Mouse (Mus musculus): ENCODE results near the gene Cnr2. TPM values are rescaled to one million over a fixed set of nuclear protein-coding genes. Genes with fewer than 3 reads are reported as not detected.
"Not testable (repeated sequence)": the region's sequence is repeated elsewhere in the genome, so short reads cannot be mapped to it uniquely, and the experiment has no call there.

Gene Cnr2
- total RNA-seq, 2 experiments from 2014 or later, result 0.93 to 1.8 TPM

GRCm38 (mm10) chr4:135930239-135930638 is 35.0 kb downstream of the Cnr2 start:
- DNase-seq (ENCODE audit: low spot score in 2 of 2), result no peak

- DNase-seq (ENCODE audit: low spot score in 2 of 2), result no peak
Observed at GRCm38 (mm10) chr4:135931832-135932231, 36.6 kb downstream of the Cnr2 start.

- DNase-seq (ENCODE audit: low spot score in 2 of 2), result no peak
Observed at GRCm38 (mm10) chr4:135934708-135935500, 39.7 kb downstream of the Cnr2 start.

GRCm38 (mm10) chr4:135935502-135935901 is 40.3 kb downstream of the Cnr2 start:
- DNase-seq (ENCODE audit: low spot score in 2 of 2), result no peak

DNA sequence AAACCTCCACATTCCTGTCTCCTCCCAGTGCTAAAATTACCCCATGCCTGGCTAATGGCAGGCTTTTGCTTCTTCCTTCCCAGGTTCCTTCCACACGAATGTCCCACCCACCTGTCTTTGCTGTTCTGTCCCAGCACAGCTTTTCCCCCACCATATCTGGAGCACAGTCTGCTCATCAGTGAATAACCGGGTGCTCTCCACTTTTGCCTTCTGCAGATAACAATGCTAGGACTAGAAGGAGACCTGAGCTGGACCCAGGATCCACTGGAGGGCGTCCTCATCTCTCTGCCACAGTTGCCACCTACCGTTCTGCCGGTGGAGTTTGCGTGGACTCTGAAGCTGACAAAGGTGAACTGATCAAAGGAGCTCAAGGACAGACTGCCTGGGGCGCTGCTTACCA is 43.7 kb downstream of the Cnr2 start:
- DNase-seq (ENCODE audit: low spot score in 2 of 2), result no peak

GRCm38 (mm10) chr4:135941026-135941425 is 45.8 kb downstream of the Cnr2 start:
- not testable (repeated sequence) for DNase-seq (ENCODE audit: low spot score in 2 of 2)

DNA sequence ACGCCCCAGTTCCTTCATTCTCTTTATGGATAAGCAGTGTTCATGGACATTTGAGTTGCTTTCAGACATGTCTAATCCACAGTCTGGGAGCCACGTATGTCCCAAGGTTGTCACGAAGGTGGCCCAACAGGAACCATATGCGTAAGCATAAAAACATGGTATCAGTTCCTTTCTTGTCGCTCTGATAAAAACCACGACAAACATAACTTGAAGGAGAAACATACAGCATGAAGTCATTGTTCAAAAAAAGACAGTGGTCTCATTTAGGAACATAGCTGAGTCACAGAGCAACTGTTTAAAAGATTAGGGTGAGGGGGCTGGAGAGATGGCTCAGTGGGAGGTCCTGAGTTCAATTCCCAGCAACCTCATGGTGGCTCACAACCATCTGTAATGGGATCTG is 47.0 kb downstream of the Cnr2 start:
- no peak for DNase-seq (ENCODE audit: low spot score in 2 of 2)

- DNase-seq (ENCODE audit: low spot score in 2 of 2), result no peak
Observed at GRCm38 (mm10) chr4:135943389-135943788, 48.2 kb downstream of the Cnr2 start.

- DNase-seq (ENCODE audit: low spot score in 2 of 2), result no peak
Observed at GRCm38 (mm10) chr4:135945706-135946105, 50.5 kb downstream of the Cnr2 start.

GRCm38 (mm10) chr4:135946278-135946658 is 51.1 kb downstream of the Cnr2 start, which contains the start of gene Hmgcl:
Hmgcl (plus strand) TSS chr4:135946448.
- DNase-seq (ENCODE audit: low spot score in 2 of 2), result peak; percentile 94

DNA sequence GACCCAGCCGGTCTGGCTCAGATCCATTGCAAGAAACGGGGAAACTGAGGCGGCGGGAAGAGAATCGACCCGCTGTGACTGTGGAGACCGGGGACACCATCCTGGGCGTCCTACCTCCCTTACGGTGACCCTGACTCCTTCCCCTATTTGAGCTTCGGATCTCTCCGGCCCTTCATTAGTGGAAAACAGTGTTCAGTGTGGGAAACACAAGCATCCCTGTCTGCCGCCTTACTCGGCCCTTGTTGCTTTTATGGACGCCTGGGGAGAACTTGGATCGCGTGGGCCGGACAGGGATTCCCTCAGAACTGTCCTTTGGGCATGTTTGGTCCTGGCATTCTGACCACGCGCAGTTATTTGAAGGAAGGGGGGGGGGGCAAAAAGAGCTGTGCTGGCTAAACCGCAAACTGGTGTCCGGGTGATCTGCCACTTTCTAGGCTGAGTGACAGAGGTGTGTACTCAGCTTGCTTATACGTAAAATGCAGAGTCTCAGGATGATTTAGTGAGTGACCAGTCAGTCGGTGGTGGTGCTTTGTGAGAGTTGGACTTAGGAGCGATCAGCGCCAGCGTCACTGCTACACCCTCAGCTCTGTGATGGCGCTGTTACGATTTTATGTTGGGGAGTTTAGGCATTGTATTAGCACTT is 51.6 kb downstream of the Cnr2 start:
- DNase-seq (ENCODE audit: low spot score in 2 of 2), result no peak

GRCm38 (mm10) chr4:135948142-135948541 is 52.9 kb downstream of the Cnr2 start:
- no peak for DNase-seq (ENCODE audit: low spot score in 2 of 2)

- no peak for DNase-seq (ENCODE audit: low spot score in 2 of 2)
Observed at GRCm38 (mm10) chr4:135949475-135949874, 54.3 kb downstream of the Cnr2 start.

DNA sequence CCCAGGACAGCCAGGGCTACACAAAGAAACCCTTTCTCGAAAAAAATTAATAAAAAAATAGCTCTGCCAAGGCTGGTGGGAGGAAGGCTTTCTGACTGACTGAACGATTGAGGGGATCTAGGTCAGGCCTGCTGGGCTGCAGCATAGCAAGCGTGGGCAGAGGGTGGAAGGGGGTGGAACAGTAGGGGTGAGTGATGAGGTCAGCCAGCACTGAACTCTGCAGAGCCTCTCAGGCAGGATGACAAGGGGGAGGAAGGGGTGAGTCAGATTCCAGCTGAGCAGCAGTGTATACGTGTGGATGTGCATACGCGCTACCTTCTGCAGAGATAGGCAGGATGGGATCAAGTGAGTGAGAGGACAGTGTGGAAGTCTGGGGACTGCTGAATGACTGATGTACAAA is 54.7 kb downstream of the Cnr2 start:
- DNase-seq (ENCODE audit: low spot score in 2 of 2), result no peak

DNA sequence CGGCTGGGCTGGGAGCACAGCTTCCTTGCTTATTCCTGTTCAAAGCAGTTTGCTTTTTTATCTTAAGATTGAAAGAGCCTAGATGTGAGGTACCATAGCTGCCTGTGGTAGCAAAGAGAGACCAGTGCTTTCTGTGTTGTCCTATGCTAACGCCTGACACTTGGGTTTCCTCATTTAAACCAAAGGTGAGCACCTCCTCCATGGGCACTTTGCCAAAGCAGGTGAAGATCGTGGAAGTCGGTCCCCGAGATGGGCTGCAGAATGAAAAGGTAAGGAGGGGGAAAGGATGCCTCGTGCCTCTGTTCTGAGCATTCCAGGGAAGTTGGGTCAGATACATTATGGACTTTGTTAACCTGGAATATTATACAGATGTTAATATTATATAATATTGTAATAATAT is 55.2 kb downstream of the Cnr2 start:
- no peak for DNase-seq (ENCODE audit: low spot score in 2 of 2)

- DNase-seq (ENCODE audit: low spot score in 2 of 2), result no peak
Observed at GRCm38 (mm10) chr4:135951505-135951904, 56.3 kb downstream of the Cnr2 start.

DNA sequence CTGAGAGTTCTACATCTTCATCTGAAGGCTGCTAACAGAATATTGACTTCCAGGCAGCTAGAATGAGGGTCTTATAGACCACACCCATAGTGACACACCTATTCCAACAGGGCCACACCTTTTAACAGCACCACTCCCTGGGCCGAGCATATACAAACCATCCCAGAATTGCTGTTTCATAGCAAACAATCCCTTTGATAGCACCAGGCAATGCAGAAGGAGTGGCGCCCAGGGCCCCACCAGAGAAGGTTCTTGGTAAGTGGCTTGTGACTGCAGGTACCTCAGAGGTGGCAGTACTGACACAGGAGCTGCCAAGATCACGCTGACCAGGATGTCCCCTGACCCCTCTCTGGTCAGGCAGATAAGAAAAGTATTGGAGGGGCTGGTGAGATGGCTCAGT is 58.0 kb downstream of the Cnr2 start:
- no peak for DNase-seq (ENCODE audit: low spot score in 2 of 2)

- DNase-seq (ENCODE audit: low spot score in 2 of 2), result peak; percentile 71 to 81
Observed at GRCm38 (mm10) chr4:135954241-135954640, 59.0 kb downstream of the Cnr2 start.

GRCm38 (mm10) chr4:135955886-135956285 is 60.7 kb downstream of the Cnr2 start:
- no peak for DNase-seq (ENCODE audit: low spot score in 2 of 2)

- DNase-seq (ENCODE audit: low spot score in 2 of 2), result no peak
Observed at GRCm38 (mm10) chr4:135958354-135958753, 63.2 kb downstream of the Cnr2 start.

- peak; percentile 75 to 79 for DNase-seq (ENCODE audit: low spot score in 2 of 2)
Observed at GRCm38 (mm10) chr4:135960717-135961116, 65.5 kb downstream of the Cnr2 start.

DNA sequence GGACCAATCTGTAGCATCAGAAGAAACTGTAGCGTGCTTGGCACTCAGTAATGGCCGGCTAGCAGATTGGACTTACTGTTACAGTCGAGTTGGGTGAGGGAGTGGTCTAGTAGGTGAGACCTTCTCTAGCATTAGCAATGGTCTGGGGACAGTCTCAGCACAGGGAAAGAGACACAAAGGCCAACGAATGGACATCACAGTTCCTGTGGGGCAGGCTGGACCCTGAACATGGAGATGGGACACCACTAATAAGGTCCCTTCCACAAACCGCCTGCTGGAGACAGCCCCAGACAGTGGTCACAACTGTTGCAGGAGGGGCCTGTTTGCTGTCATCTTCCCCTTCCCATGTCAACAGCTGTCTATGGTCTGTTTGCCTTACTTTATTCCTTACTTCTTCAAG is 66.5 kb downstream of the Cnr2 start:
- no peak for DNase-seq (ENCODE audit: low spot score in 2 of 2)

GRCm38 (mm10) chr4:135962198-135962597 is 67.0 kb downstream of the Cnr2 start:
- no peak for DNase-seq (ENCODE audit: low spot score in 2 of 2)

Data from adrenal gland, adult 18-20 months (tissue).